Mouse (Mus musculus) cerebellum, adult 8-10 months (tissue): Measurements from ENCODE around the gene Ubfd1.
"Not testable (repeated sequence)": the region's sequence is repeated elsewhere in the genome, so short reads cannot be mapped to it uniquely, and the experiment has no call there.

Experiments used
- DNase-seq: peaks from one replicate; pipeline ENCODE4 v3.0.0; 2022

The Ubfd1 gene

GRCm38 (mm10) chr7:122087195-122087982 is 20.4 kb downstream of the Ubfd1 start:
- no peak for DNase-seq

DNA sequence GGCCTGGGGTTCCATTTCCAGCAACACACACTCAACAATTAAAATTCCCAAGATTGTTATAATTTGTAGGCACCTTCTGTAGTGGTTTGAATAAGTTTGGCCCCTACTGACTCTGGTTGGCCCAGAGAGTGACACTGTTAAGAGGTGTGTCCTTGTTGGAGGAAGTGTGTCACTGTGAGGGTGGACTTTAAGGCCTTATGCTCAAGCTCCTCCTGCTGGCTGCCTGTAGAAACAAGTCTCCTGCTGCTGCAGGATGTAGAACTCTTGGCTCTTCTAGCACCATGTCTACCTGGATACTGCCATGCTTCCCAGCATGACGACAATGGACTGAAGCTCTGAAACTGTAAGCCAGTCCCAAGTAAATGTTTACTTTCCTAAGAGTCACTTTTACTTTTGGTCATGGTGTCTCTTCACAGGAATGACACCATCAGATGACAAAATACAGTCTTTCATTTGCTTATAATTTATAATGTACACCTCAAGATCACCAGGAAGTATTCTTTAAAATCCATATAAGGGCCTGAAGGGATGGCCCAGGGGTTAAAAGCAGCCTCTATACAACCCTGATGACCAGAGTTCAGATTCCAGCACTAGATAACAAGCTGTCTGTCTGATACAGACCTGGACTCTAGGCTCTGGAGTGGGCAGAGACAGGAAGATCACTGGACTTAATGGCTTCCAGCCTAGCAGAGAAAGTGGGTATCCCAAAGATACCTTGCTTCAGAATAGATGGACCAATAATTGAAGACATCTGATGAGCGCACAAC is 27.8 kb downstream of the Ubfd1 start:
- no peak for DNase-seq

DNA sequence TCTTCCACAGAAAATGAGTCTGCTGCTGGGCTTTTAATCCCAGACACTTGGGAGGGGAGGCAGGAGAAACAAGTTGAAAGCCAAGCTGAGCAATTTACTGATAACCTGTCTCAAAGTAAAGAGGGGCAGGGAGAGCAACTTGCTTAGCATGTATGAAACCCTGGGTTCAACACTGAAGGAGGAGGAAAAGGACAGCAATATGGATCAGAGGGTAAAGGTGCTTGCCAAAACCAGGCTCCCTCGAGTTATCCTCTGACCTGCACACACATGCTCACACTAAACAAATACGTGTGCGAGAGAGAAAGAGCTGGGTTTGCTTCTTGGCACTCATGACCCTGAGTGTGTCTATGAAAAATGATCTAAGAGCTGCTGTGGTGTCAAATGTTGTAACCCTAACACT is 31.0 kb downstream of the Ubfd1 start:
- no peak for DNase-seq

DNA sequence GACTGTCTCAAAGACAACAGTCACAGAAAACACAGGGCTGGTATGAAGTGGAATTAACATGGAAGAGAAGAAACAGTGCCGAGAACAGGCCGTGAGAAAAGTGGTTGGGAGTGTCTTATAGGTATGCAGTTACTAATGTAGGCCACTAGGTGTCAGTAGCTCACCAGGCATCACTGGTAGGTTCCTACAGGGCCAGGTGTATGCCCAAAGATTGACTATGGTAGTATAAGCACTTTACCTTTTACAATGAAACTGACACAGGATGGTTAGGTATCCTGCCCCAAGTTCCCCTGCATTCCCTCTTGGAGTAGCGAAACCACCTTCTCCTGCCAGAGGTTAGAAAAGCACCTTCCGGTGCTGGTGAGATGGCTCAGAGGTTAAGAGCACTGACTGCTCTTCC is 32.2 kb downstream of the Ubfd1 start:
- peak; percentile 37 for DNase-seq

DNA sequence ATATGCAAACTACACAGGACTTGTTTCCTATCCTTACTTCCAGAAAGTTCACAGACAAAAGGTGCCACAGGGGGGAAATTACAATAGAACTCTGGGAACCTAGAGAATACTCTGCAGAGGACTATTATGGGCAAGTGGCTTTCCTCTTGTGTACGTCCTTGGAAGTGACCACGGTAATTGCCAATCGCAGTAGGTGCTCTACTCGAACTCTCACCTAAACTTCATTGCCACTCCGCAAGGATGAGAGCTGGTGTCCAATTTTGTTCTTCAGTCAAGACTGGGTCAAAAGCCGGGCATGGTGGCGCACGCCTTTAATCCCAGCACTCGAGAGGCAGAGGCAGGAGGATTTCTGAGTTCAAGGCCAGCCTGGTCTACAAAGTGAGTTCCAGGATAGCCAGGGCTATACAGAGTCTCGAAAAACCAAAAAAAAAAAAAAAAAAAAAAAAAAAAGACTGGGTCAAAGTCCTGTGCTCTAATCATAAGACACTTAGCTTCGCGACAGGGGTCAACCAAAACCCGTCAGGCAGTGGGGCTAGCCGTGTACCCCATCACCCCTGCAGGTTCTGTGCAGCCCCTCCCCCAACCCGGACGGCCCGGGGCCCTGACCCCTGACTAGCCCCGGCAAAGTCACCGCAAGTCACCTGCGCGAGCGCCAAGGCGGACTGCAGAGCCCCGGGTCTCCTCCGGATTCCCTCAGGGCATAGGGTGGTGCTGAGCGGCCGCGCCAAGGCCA is 34.2 kb downstream of the Ubfd1 start:
- not testable (repeated sequence) for DNase-seq

DNA sequence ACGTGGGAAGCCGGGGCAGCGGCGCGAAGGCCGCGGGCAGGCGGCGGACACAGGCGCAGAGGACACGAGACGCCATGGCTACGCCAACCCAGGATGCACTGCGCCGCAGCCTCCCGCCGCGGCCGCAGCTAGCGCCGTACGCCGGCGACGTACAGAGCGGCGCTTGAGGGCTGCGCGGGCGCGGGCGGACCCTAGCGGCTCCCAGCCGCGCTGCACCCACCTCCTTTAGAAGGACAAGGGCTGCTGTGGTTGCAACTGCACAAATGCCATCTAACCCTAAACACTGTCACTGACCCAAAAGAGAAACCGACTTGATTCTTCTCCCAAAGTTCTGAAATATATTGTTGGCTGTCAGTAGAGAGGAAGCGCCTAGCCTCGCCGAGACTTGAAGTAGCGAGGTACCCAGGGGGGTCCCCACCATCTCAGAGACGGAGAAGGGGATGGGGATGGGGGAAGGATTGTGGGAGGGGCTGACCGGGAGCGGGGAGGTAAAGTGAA is 34.8 kb downstream of the Ubfd1 start, which contains the start of gene Ndufab1:
Gene Ndufab1, minus strand, starts transcription at position 140 of the 498 bp plus-strand sequence.
- DNase-seq: peak; percentile 83

DNA sequence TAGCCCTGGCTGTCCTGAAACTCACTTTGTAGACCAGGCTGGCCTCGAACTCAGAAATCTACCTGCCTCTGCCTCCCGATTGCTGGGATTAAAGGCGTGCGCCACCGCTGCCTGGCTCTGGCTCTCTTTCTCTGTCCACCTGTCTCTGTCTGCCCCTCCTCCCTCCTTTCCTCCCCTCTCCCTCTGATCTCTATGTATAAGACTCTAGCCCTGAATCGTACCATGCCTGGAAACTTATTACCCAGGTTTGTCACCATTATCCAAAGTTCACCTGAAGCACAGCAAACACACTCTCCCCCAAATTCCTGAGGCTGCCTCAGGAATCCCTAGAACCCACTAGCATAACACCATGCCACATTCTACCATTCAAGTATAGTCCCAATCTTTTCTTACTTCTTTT is 41.2 kb downstream of the Ubfd1 start:
- DNase-seq: no peak

GRCm38 (mm10) chr7:122123518-122123917 is 56.5 kb downstream of the Ubfd1 start:
- DNase-seq: no peak

DNA sequence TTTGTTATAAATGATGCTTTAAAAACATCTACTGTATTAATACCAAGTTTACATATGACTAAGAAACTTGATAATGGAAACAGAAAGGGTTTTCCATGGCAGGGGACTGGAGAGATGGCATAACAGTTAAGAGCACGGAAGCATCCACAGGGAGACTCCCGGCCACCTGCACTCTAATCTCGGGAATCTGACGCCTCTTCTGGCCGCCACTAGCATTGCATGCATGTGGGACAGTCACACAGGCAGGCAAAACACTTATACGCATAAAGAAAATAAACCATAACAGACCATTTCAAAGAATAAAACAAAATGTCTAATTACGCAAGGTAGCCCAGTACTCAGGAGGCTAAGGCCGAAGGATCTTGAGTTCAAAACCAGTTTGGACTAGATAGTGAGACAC is 58.7 kb downstream of the Ubfd1 start:
- no peak for DNase-seq

DNA sequence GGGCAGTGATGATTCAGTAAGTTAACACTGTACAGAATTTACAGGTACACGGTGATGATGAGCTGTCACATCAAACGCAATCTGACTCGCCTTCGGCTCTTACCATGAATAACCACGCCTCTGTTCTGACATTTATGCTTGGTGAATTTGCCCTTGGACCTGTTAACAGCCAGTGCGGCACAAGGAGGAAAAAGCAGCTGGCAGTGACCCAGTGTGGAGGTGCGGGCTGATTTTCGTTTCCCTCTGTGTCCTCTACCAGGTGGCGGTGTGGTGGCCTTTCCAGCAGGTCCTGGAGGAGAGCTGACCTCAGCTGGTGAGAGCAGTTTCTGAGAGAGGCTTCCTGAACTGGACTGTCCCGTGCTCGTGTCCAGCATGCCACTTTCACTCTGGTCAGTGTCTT is 60.0 kb downstream of the Ubfd1 start:
- DNase-seq: no peak
